Mouse (Mus musculus): ENCODE data around the gene Trim2. TPM values are rescaled to one million over a fixed set of nuclear protein-coding genes. Genes with fewer than 3 reads are reported as not detected.

The Trim2 gene
- polyA plus RNA-seq, 1 experiment from 2014 or later: 159 TPM

- no peaks in the 10 kb centered on the region for H3K36me3 ChIP-seq (replicated peaks)
- no peaks in the 10 kb centered on the region for H3K27me3 ChIP-seq (replicated peaks)
- no peak overlapping the region for H3K9ac ChIP-seq
- WGBS: 57% methylated on average over 4 of the region's 4 CpGs
- H3K9me3 ChIP-seq: no peaks in the 10 kb centered on the region
- no peak overlapping the region for H3K4me2 ChIP-seq
- H3K27ac ChIP-seq: no peak overlapping the region
- peaks cover 12% of the 10 kb centered on the region for H3K4me1 ChIP-seq
- H3K4me3 ChIP-seq: no peak overlapping the region
- no peak for ATAC-seq (replicated peaks)
These were observed 31.6 kb downstream of the Trim2 start for GRCm38 (mm10) chr3:84275124-84275523.

- no peak for ATAC-seq (replicated peaks)
- Histone ChIP-seq H3K4me1 (peaks cover 16% of the 10 kb centered on the region), H3K27me3 (replicated peaks) (no peaks in the 10 kb centered on the region), H3K4me2 (no peak overlapping the region), H3K36me3 (replicated peaks) (no peaks in the 10 kb centered on the region), H3K9me3 (no peaks in the 10 kb centered on the region), H3K4me3 (no peak overlapping the region), H3K9ac (no peak overlapping the region), H3K27ac (no peak overlapping the region)
- 78% methylated on average over 10 of the region's 10 CpGs for WGBS
These were observed 34.2 kb downstream of the Trim2 start for GRCm38 (mm10) chr3:84272293-84273015.

GRCm38 (mm10) chr3:84271794-84272193 is 34.9 kb downstream of the Trim2 start:
- Histone ChIP-seq H3K4me3 (no peak overlapping the region), H3K36me3 (replicated peaks) (no peaks in the 10 kb centered on the region), H3K9ac (no peak overlapping the region), H3K4me2 (no peak overlapping the region), H3K27me3 (replicated peaks) (no peaks in the 10 kb centered on the region), H3K9me3 (no peaks in the 10 kb centered on the region), H3K4me1 (peaks cover 16% of the 10 kb centered on the region), H3K27ac (no peak overlapping the region)
- WGBS: 91% methylated on average over 10 of the region's 10 CpGs
- ATAC-seq (replicated peaks): no peak

- WGBS: 49% methylated on average over 6 of the region's 6 CpGs
- no peak overlapping the region for H3K4me2 ChIP-seq
- no peak overlapping the region for H3K27ac ChIP-seq
- no peaks in the 10 kb centered on the region for H3K27me3 ChIP-seq (replicated peaks)
- H3K36me3 ChIP-seq (replicated peaks): no peaks in the 10 kb centered on the region
- peaks cover 16% of the 10 kb centered on the region for H3K4me1 ChIP-seq
- ATAC-seq (replicated peaks): peak; percentile 8; the same call in 1 of the 2 replicates
- no peak overlapping the region for H3K9ac ChIP-seq
- H3K4me3 ChIP-seq: no peak overlapping the region
- H3K9me3 ChIP-seq: no peaks in the 10 kb centered on the region
These were observed 35.6 kb downstream of the Trim2 start for GRCm38 (mm10) chr3:84271058-84271457.

- H3K4me2 ChIP-seq: peak overlapping the region; percentile 19
- no peaks in the 10 kb centered on the region for H3K27me3 ChIP-seq (replicated peaks)
- ATAC-seq (replicated peaks): peak; percentile 9; the same call in 1 of the 2 replicates
- H3K27ac ChIP-seq: no peak overlapping the region
- H3K4me3 ChIP-seq: no peak overlapping the region
- H3K4me1 ChIP-seq: peaks cover 16% of the 10 kb centered on the region
- no peaks in the 10 kb centered on the region for H3K9me3 ChIP-seq
- H3K36me3 ChIP-seq (replicated peaks): no peaks in the 10 kb centered on the region
- WGBS: 5% methylated on average over 3 of the region's 3 CpGs
- no peak overlapping the region for H3K9ac ChIP-seq
These were observed 36.1 kb downstream of the Trim2 start for GRCm38 (mm10) chr3:84270624-84270995.

GRCm38 (mm10) chr3:84269987-84270623 is 36.6 kb downstream of the Trim2 start:
- 10% methylated on average over 13 of the region's 13 CpGs for WGBS
- Histone ChIP-seq H3K9ac (no peak overlapping the region), H3K4me2 (peak overlapping the region; percentile 19), H3K9me3 (no peaks in the 10 kb centered on the region), H3K4me1 (peaks cover 21% of the 10 kb centered on the region), H3K27me3 (replicated peaks) (no peaks in the 10 kb centered on the region), H3K36me3 (replicated peaks) (no peaks in the 10 kb centered on the region), H3K4me3 (no peak overlapping the region), H3K27ac (no peak overlapping the region)
- ATAC-seq (replicated peaks): peak; percentile 40

- Histone ChIP-seq H3K4me2 (no peak overlapping the region), H3K4me1 (peaks cover 35% of the 10 kb centered on the region), H3K27ac (no peak overlapping the region), H3K27me3 (replicated peaks) (no peaks in the 10 kb centered on the region), H3K36me3 (replicated peaks) (no peaks in the 10 kb centered on the region), H3K4me3 (no peak overlapping the region), H3K9me3 (no peaks in the 10 kb centered on the region), H3K9ac (no peak overlapping the region)
- 66% methylated on average over 3 of the region's 3 CpGs for WGBS
- no peak for ATAC-seq (replicated peaks)
These were observed 38.2 kb downstream of the Trim2 start for GRCm38 (mm10) chr3:84268434-84268833.

GRCm38 (mm10) chr3:84266391-84266931 is 40.2 kb downstream of the Trim2 start:
- H3K9ac ChIP-seq: no peak overlapping the region
- no peaks in the 10 kb centered on the region for H3K27me3 ChIP-seq (replicated peaks)
- H3K9me3 ChIP-seq: no peaks in the 10 kb centered on the region
- no peak overlapping the region for H3K4me3 ChIP-seq
- no peak overlapping the region for H3K4me2 ChIP-seq
- 58% methylated on average over 3 of the region's 3 CpGs for WGBS
- ATAC-seq (replicated peaks): no peak
- H3K36me3 ChIP-seq (replicated peaks): no peaks in the 10 kb centered on the region
- no peak overlapping the region for H3K27ac ChIP-seq
- H3K4me1 ChIP-seq: peaks cover 35% of the 10 kb centered on the region

- peaks cover 33% of the 10 kb centered on the region for H3K4me1 ChIP-seq
These were observed 41.6 kb downstream of the Trim2 start for GRCm38 (mm10) chr3:84265084-84265483.

GRCm38 (mm10) chr3:84264395-84264794 is 42.3 kb downstream of the Trim2 start:
- Histone ChIP-seq H3K27me3 (replicated peaks) (no peaks in the 10 kb centered on the region), H3K36me3 (replicated peaks) (no peaks in the 10 kb centered on the region), H3K9me3 (no peaks in the 10 kb centered on the region), H3K4me3 (no peak overlapping the region), H3K4me1 (peaks cover 31% of the 10 kb centered on the region), H3K9ac (no peak overlapping the region), H3K4me2 (no peak overlapping the region), H3K27ac (no peak overlapping the region)
- 23% methylated on average over 2 of the region's 2 CpGs for WGBS
- ATAC-seq (replicated peaks): no peak

More at GRCm38 (mm10) chr3:84265084-84265483, 41.6 kb downstream of the Trim2 start:
- Histone ChIP-seq H3K4me2 (no peak overlapping the region), H3K9ac (no peak overlapping the region), H3K4me3 (no peak overlapping the region), H3K27ac (peak overlapping the region; percentile 5; the same call in 1 of the 2 replicates), H3K9me3 (no peaks in the 10 kb centered on the region), H3K36me3 (replicated peaks) (no peaks in the 10 kb centered on the region), H3K27me3 (replicated peaks) (no peaks in the 10 kb centered on the region)
- ATAC-seq (replicated peaks): no peak
- 26% methylated on average over 1 of the region's 1 CpGs for WGBS

- Histone ChIP-seq H3K27me3 (replicated peaks) (no peaks in the 10 kb centered on the region), H3K9me3 (no peaks in the 10 kb centered on the region), H3K4me3 (no peak overlapping the region), H3K4me2 (no peak overlapping the region), H3K9ac (no peak overlapping the region), H3K27ac (no peak overlapping the region), H3K4me1 (peaks cover 36% of the 10 kb centered on the region), H3K36me3 (replicated peaks) (no peaks in the 10 kb centered on the region)
- no peak for ATAC-seq (replicated peaks)
- 84% methylated on average over 3 of the region's 3 CpGs for WGBS
These were observed 43.9 kb downstream of the Trim2 start for GRCm38 (mm10) chr3:84262804-84263203.

GRCm38 (mm10) chr3:84261863-84262262 is 44.8 kb downstream of the Trim2 start:
- Histone ChIP-seq H3K27me3 (replicated peaks) (no peaks in the 10 kb centered on the region), H3K4me3 (no peak overlapping the region), H3K4me1 (peaks cover 40% of the 10 kb centered on the region), H3K9ac (no peak overlapping the region), H3K4me2 (no peak overlapping the region), H3K9me3 (no peaks in the 10 kb centered on the region), H3K36me3 (replicated peaks) (no peaks in the 10 kb centered on the region), H3K27ac (0 out of 2 replicates have a peak overlapping the region, but pooled peaks have one; percentile 9)
- 79% methylated on average over 6 of the region's 6 CpGs for WGBS
- ATAC-seq (replicated peaks): no peak
